Mouse (Mus musculus): ENCODE measurements around the gene Gm44596.

DNA sequence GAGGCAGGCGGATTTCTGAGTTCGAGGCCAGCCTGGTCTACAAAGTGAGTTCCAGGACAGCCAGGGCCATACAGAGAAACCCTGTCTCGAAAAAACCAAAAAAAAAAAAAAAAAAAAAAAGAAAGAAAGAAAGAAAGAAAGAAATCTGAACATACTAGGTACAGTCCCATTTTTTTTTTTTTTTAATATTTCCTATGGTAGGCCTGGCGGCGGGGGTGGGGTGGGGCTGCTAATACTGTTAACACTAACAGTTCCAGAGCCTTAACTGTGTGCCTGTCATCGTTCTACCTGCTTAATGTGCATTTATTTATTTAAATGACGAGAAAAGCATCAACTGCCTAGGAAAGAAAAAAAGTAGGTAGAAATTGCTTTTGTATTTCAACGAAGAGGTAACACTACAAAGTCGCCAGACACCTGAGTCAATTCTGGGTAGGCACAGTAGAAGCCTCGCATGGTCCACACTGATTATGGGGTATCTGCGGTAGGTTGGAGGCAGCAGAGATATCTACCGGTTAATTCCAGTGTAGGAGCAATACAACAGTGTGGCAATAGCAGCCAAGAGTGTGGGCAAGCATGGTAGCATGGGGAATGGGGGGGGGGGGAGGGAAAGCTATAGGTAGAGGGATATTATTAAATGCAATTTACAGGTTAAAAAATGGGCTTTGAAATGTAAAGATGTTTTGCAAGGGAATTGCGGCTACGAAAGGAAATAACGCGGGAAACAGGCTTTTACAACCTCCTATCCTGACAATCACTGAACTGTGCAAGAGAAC, 48.4 kb downstream of the Gm44596 start:
- TF ChIP-seq TAL1 (IDR thresholded peaks at IDR 0.05; ENCODE audit: low read length) (peak; percentile 14; the same call in 1 of the 3 replicates), GATA1 (IDR thresholded peaks at IDR 0.05; ENCODE audit: low read length) (no peak)

All from erythroblast, embryonic 14.5 days (primary cell).